Mouse (Mus musculus) testis, adult 2 months (tissue): ENCODE results near the gene Jakmip3.

Experiments
- CTCF ChIP-seq: fragments of 200-500 bp; IDR thresholded peaks from 2 replicates; pipeline ENCODE4 v1.5.1; 2012; ENCODE audit warnings: low read depth, mild to moderate bottlenecking, inconsistent platforms, low read length, moderate library complexity; ENCODE audit not compliant: control insufficient read depth, insufficient read depth, insufficient replicate concordance
- POLR2A ChIP-seq: fragments of 200-500 bp; IDR thresholded peaks from 2 replicates; pipeline ENCODE4 v1.6.1; 2012; ENCODE audit warnings: low read depth, mild to moderate bottlenecking, inconsistent platforms, low read length, moderate library complexity; ENCODE audit not compliant: control insufficient read depth

DNA sequence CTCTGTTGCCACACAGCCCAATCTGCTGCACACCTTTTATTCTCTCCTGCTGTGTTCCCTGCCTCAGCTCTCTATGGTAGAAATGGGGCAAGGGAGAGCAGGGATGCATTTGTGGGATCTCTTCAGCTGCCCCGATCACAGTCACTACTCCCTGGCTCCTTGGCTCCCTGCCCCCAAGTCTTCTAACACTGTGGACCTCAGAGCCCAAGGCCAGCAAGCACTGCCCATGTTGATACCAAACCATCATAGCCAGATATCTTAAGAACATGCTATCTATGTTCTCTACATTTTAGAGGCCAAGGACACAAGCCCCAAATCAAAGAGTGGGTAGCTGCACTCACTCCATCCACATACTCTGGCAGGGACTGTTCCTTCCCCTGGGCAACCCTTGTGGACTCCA, 80.8 kb downstream of the Jakmip3 start:
- TF ChIP-seq POLR2A, result no peak
- TF ChIP-seq CTCF, result no peak
